Mouse (Mus musculus) MEL (cell line): ENCODE results near the gene Maml3. TPM values are rescaled to one million over a fixed set of nuclear protein-coding genes. Genes with fewer than 3 reads are reported as not detected.

Source experiments
- DNase-seq: peaks from one replicate; pipeline ENCODE4 v3.0.0; 2011; ENCODE audit warnings: low read depth, low spot score
- H3K27ac ChIP-seq: 2 replicates; pipeline ENCODE4 v1.5.1; 2012; ENCODE audit warnings: low read depth, mild to moderate bottlenecking, control low read depth, low read length, moderate library complexity; ENCODE audit not compliant: control insufficient read depth
- H3K27me3 ChIP-seq, 2 experiments: fragments of 150-350 bp in 1 of 2; sonication (generic) in 1 of 2; 2 replicates each; pipeline ENCODE4 v1.6.1; 2012; ENCODE audit warnings: low read length in 2 of 2, mild to moderate bottlenecking in 2 of 2, improper control_type of control experiment in 1 of 2, moderate library complexity in 1 of 2; ENCODE audit not compliant: insufficient read depth in 2 of 2, control insufficient read depth in 1 of 2
- H3K36me3 ChIP-seq, 2 experiments: 2 replicates each; pipeline ENCODE4 v1.6.1; 2012 to 2014; ENCODE audit warnings: low read length in 2 of 2, improper control_type of control experiment in 1 of 2, inconsistent platforms in 1 of 2, mild to moderate bottlenecking in 1 of 2; ENCODE audit not compliant: insufficient read depth in 2 of 2, control insufficient read depth in 1 of 2
- H3K4me1 ChIP-seq, 2 experiments: fragments of 150-350 bp in 1 of 2; sonication (generic) in 1 of 2; 2 replicates each; pipeline ENCODE4 v1.6.1; 2012; ENCODE audit warnings: low read length in 2 of 2, improper control_type of control experiment in 1 of 2, mild to moderate bottlenecking in 1 of 2; ENCODE audit not compliant: insufficient read depth in 2 of 2, control insufficient read depth in 1 of 2
- H3K4me3 ChIP-seq, 2 experiments: fragments of 150-350 bp in 1 of 2; sonication (generic) in 1 of 2; 2 replicates each; pipeline ENCODE4 v1.5.1; 2012; ENCODE audit warnings: low read depth in 2 of 2, low read length in 2 of 2, mild to moderate bottlenecking in 2 of 2, moderate library complexity in 2 of 2, control low read depth in 1 of 2, improper control_type of control experiment in 1 of 2; ENCODE audit not compliant: control insufficient read depth in 1 of 2, insufficient read depth in 1 of 2
- H3K79me2 ChIP-seq: 2 replicates; pipeline ENCODE4 v1.6.1; 2012; ENCODE audit warnings: mild to moderate bottlenecking, low read length, moderate library complexity; ENCODE audit not compliant: control insufficient read depth, poor library complexity, insufficient read depth
- H3K9ac ChIP-seq: 2 replicates; pipeline ENCODE4 v1.6.1; 2012; ENCODE audit warnings: low read depth, mild to moderate bottlenecking, control low read depth, low read length, moderate library complexity; ENCODE audit not compliant: control insufficient read depth, poor library complexity, severe bottlenecking
- H3K9me3 ChIP-seq: fragments of 150-350 bp; sonication (generic); replicated peaks from 2 replicates; pipeline ENCODE4 v1.6.1; 2012; ENCODE audit warnings: mild to moderate bottlenecking, low read length, improper control_type of control experiment, moderate library complexity; ENCODE audit not compliant: insufficient read depth
- CHD1 ChIP-seq: IDR thresholded peaks from 2 replicates; pipeline ENCODE4 v1.6.1; 2012; ENCODE audit warnings: low read depth, mild to moderate bottlenecking, inconsistent platforms, low read length, improper control_type of control experiment
- CTCF ChIP-seq, 3 experiments: IDR thresholded peaks in 2 of 3; conservative IDR thresholded peaks in 1 of 3; 2 replicates each; pipeline ENCODE4 v1.5.1; 2011 to 2012; ENCODE audit warnings: low read length in 3 of 3, low read depth in 2 of 3, mild to moderate bottlenecking in 2 of 3, improper control_type of control experiment in 1 of 3, inconsistent platforms in 1 of 3, mixed read lengths in 1 of 3, moderate library complexity in 1 of 3; ENCODE audit not compliant: control insufficient read depth in 1 of 3, insufficient read depth in 1 of 3, poor library complexity in 1 of 3, severe bottlenecking in 1 of 3
- ELF1 ChIP-seq: IDR thresholded peaks from 2 replicates; pipeline ENCODE4 v1.6.1; 2014; ENCODE audit warnings: low read depth, mild to moderate bottlenecking, inconsistent platforms, low read length, improper control_type of control experiment, moderate library complexity
- GABPA ChIP-seq: IDR thresholded peaks from 2 replicates; pipeline ENCODE4 v1.6.1; 2012; ENCODE audit warnings: low read depth, mild to moderate bottlenecking, inconsistent platforms, low read length, improper control_type of control experiment, moderate library complexity
- JUND ChIP-seq: IDR thresholded peaks from 2 replicates; pipeline ENCODE4 v1.6.1; 2011; ENCODE audit warnings: low read depth, mild to moderate bottlenecking, improper control_type of control experiment, low read length
- KAT2A ChIP-seq: conservative IDR thresholded peaks from 2 replicates; pipeline ENCODE4 v1.6.1; 2012; ENCODE audit warnings: low read depth, low read length, improper control_type of control experiment, inconsistent platforms
- MYB ChIP-seq: IDR thresholded peaks from 2 replicates; pipeline ENCODE4 v1.6.1; 2011; ENCODE audit warnings: mild to moderate bottlenecking, low read depth, low read length, improper control_type of control experiment
- NELFE ChIP-seq: IDR thresholded peaks from 2 replicates; pipeline ENCODE4 v1.6.1; 2011; ENCODE audit warnings: low read depth, low read length, improper control_type of control experiment
- RCOR1 ChIP-seq: IDR thresholded peaks from 2 replicates; pipeline ENCODE4 v1.6.1; 2012; ENCODE audit warnings: low read depth, mild to moderate bottlenecking, inconsistent platforms, low read length, improper control_type of control experiment
- SIN3A ChIP-seq: IDR thresholded peaks from 2 replicates; pipeline ENCODE4 v1.6.1; 2012; ENCODE audit warnings: low read length, improper control_type of control experiment, inconsistent platforms
- TAL1 ChIP-seq: IDR thresholded peaks from 2 replicates; pipeline ENCODE4 v1.6.1; 2012; ENCODE audit warnings: mild to moderate bottlenecking, inconsistent platforms, low read length, moderate library complexity, mixed read lengths
- TBP ChIP-seq: IDR thresholded peaks from 2 replicates; pipeline ENCODE4 v1.8.0; 2011; ENCODE audit warnings: low read depth, low read length, improper control_type of control experiment
- TCF12 ChIP-seq: IDR thresholded peaks from 2 replicates; pipeline ENCODE4 v1.6.1; 2014; ENCODE audit warnings: low read depth, mild to moderate bottlenecking, inconsistent platforms, low read length, improper control_type of control experiment, moderate library complexity
- UBTF ChIP-seq: IDR thresholded peaks from 2 replicates; pipeline ENCODE4 v1.6.1; 2012; ENCODE audit warnings: low read depth, mild to moderate bottlenecking, inconsistent platforms, low read length, improper control_type of control experiment, moderate library complexity, borderline replicate concordance; ENCODE audit not compliant: insufficient read depth
- ZC3H11A ChIP-seq: IDR thresholded peaks from 2 replicates; pipeline ENCODE4 v1.6.1; 2012; ENCODE audit warnings: low read depth, mild to moderate bottlenecking, inconsistent platforms, low read length, improper control_type of control experiment
- ZMIZ1 ChIP-seq: IDR thresholded peaks from 2 replicates; pipeline ENCODE4 v1.6.1; 2012; ENCODE audit warnings: low read depth, mild to moderate bottlenecking, inconsistent platforms, low read length, improper control_type of control experiment, moderate library complexity
- ZNF384 ChIP-seq: IDR thresholded peaks from 2 replicates; pipeline ENCODE4 v1.6.1; 2012; ENCODE audit warnings: low read depth, mild to moderate bottlenecking, inconsistent platforms, low read length, improper control_type of control experiment
- polyA plus RNA-seq, 2 experiments: library from polyadenylated mRNA; stranded (reverse) in 1 of 2; unstranded in 1 of 2; fragments of >175 nt in 1 of 2; fragments of >200 nt in 1 of 2; gene quantifications; 2 replicates each; pipeline versions ENCODE4 v1.2.1 to v1.2.4; 2012; ENCODE audit warnings: low replicate concordance in 2 of 2, low read depth in 1 of 2; ENCODE audit not compliant: insufficient read length in 2 of 2, insufficient read depth in 1 of 2, missing spikeins in 1 of 2
- total RNA-seq: library from RNA; depleted of rRNA; stranded (reverse); fragments of 300-350 nt; gene quantifications from 2 replicates; pipeline ENCODE4 v1.2.3, GENCODE M21; 2012

The Maml3 gene
- total and polyA plus RNA-seq, 3 experiments: 2.0 to 4.1 TPM; not detected in 1

DNA sequence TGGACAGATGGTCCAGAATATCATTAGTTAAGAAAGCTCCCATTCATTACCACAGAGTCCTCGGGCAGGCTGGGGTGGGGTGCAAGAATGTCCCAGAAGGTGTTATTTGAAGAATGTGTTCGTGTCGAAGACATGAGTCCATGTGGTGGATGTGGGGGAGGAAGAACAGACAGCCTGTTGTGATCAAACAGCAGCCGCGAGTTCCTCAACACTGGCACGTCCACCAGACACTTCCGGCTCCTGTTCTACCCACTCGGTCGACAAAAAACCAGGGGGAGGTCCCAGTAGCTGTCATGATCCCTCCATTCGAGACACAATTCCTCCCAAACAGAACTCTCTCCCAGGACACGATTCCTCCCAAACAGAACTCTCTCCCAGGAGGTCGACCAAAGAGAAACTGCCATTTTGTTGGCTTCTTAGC lies 75.2 kb downstream of the Maml3 start:
- Histone ChIP-seq H3K9me3 (no peaks in the 10 kb centered on the region), H3K27me3 (no peaks in the 10 kb centered on the region), H3K4me3 (no peak overlapping the region), H3K4me1 (no peaks in the 10 kb centered on the region), H3K9ac (no peak overlapping the region), H3K79me2 (no peaks in the 10 kb centered on the region), H3K36me3 (no peaks in the 10 kb centered on the region)
- no peak for DNase-seq
- TF ChIP-seq TCF12 (no peak), TBP (no peak), UBTF (no peak), CHD1 (no peak), ZMIZ1 (no peak), RCOR1 (no peak), CTCF (IDR thresholded peaks at IDR 0.05 in 2 of 3, conservative IDR thresholded peaks at IDR 0.05 in 1 of 3; ENCODE audit: control insufficient read depth in 1 of 3, insufficient read depth in 1 of 3, low read depth in 2 of 3, low read length in 3 of 3, poor library complexity in 1 of 3, severe bottlenecking in 1 of 3) (no peak), KAT2A (no peak), ZC3H11A (no peak), JUND (no peak), TAL1 (no peak), GABPA (no peak)
- TF ChIP-seq, all 39 proteins: peak for 0
- no peak overlapping the region for H3K27ac ChIP-seq

DNA sequence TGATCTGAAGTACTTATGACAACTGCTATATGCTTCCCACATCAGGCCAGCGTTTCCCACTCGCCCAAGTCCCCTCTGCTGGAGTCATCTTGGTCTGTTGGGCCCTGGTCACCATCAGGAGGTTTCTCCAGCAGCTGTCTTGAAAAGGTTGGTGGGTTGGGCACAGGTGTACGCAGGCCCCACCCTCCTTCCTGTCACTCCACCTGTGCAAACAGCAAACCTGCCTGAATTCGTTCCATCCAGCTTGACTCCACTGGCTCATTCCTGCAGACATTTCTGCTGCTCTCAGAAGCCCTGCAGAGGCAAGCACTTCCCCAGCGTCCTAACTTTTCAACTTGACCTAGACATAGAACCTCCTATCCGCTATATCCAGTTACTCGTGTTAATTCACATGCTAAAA lies 76.9 kb downstream of the Maml3 start:
- Histone ChIP-seq H3K27me3 (no peaks in the 10 kb centered on the region), H3K27ac (no peak overlapping the region), H3K4me1 (no peaks in the 10 kb centered on the region), H3K79me2 (no peaks in the 10 kb centered on the region), H3K9ac (no peak overlapping the region), H3K9me3 (no peaks in the 10 kb centered on the region), H3K36me3 (no peaks in the 10 kb centered on the region), H3K4me3 (no peak overlapping the region)
- no peak for DNase-seq
- TF ChIP-seq MYB (no peak), NELFE (no peak), ELF1 (no peak), RCOR1 (no peak), SIN3A (no peak), GABPA (no peak)

DNA sequence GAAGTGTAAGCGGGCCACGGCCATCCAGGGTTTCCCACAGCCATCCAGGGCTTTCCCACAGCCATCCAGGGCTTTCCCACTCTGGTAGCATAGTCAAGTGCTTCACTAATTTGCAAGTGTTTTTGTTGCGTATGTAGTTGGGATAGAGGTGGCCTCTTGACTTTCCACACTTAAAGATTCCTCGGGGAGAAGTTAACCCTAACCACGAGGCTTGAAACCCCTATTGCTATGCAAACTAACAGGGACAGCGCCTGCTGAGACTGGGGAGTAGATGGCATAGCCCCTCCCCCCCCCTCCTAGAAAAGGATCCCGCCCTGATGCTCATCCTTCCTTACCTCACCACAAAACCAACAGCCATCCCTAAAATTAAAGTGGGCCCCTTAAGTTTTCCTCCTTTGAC lies 82.4 kb downstream of the Maml3 start:
- no peak for TF ChIP-seq ELF1
- TF ChIP-seq ZNF384: no peak
- TF ChIP-seq, all 39 proteins: peak for 0
- Histone ChIP-seq H3K79me2 (no peaks in the 10 kb centered on the region), H3K27ac (no peak overlapping the region), H3K27me3 (no peaks in the 10 kb centered on the region), H3K36me3 (no peaks in the 10 kb centered on the region), H3K4me3 (no peak overlapping the region), H3K9ac (no peak overlapping the region), H3K4me1 (no peaks in the 10 kb centered on the region), H3K9me3 (no peaks in the 10 kb centered on the region)
- no peak for DNase-seq
